ENCODE assay signal across 10 mouse cellular contexts in the genomic region with DNA sequence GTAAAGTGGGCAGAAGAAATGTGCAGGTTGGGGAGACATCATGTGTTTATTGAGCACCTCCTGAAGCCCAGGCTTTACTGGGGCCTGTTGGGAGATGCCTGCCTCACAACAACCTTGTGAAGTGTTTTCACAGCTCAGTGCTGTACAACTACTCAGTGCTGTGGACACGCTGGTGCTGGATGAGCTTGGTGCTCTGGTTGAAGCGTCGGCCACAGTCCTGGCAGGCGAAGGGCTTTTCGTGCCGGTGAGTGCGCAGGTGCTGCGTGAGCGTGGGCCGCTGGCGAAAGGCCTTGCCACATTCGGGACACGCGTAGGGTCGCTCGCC. TPM values are rescaled to one million over a fixed set of nuclear protein-coding genes. Genes with fewer than 3 reads are reported as not detected.
DNase-seq lines count a peak whose midpoint lies in the region; ATAC-seq lines count a peak whose summit lies in the region.
"Had no signal": no experiment of that assay in that cellular context is flagged by ENCODE, and none has a peak within 500 bp of the region (broad histone marks: within the 10 kb centered on the region; RNA-seq: fewer than 3 reads in every experiment).

No protein-coding gene starts in this region.

- peaks cover 38% of the 10 kb centered on the region for H3K27me3 ChIP-seq in neural tube, embryonic 11.5 days (ENCODE audit: control insufficient read depth, insufficient read depth, low read length)
- peaks cover 53% of the 10 kb centered on the region for H3K27me3 ChIP-seq in liver, embryonic 13.5 days

- H3K36me3 ChIP-seq in neural tube, embryonic 11.5 days (ENCODE audit: control insufficient read depth, insufficient read depth, low read length): no peaks in the 10 kb centered on the region
- no peaks in the 10 kb centered on the region for H3K36me3 ChIP-seq in liver, embryonic 13.5 days

- peak; percentile 2; the same call in 1 of the 2 replicates for ATAC-seq in cerebellum, adult (ENCODE audit: insufficient number of reproducible peaks, low FRiP score, low TSS enrichment)
- ATAC-seq in neural tube, embryonic 11.5 days (ENCODE audit: insufficient read depth, low FRiP score, low TSS enrichment): no peak
- ATAC-seq in liver, embryonic 13.5 days (ENCODE audit: low read depth): no peak

- H3K9me3 ChIP-seq in neural tube, embryonic 11.5 days (ENCODE audit: control insufficient read depth, low read length): no peaks in the 10 kb centered on the region; the same call in 1 of the 2 replicates
- H3K9me3 ChIP-seq in liver, embryonic 13.5 days (replicated peaks): 0 out of 2 replicates have a peak, but pooled peaks cover 6% of the 10 kb centered on the region

- WGBS in neural tube, embryonic 11.5 days: 40% methylated on average over 16 of the region's 16 CpGs
- WGBS in liver, embryonic 13.5 days (ENCODE audit: insufficient replicate concordance): 52% methylated on average over 16 of the region's 16 CpGs

- H3K9ac ChIP-seq in neural tube, embryonic 11.5 days (ENCODE audit: low read length): peak overlapping the region; percentile 63
- H3K9ac ChIP-seq in liver, embryonic 13.5 days: no peak overlapping the region
- H3K9ac ChIP-seq: liver, embryonic 14.5 days had no signal

- H3K4me3 ChIP-seq in neural tube, embryonic 11.5 days (ENCODE audit: low read depth, low read length): peak overlapping the region; percentile 43
- peak overlapping the region; percentile 53 for H3K4me3 ChIP-seq in liver, embryonic 13.5 days (replicated peaks)

- peaks cover 13% of the 10 kb centered on the region for H3K4me1 ChIP-seq in neural tube, embryonic 11.5 days (ENCODE audit: control insufficient read depth, insufficient read depth, low read length)
- H3K4me1 ChIP-seq in liver, embryonic 13.5 days (replicated peaks): peaks cover 38% of the 10 kb centered on the region

- DNase-seq in cerebellum, postnatal 4 days (ENCODE audit: low spot score in 2 of 2): no peak
- no peak for DNase-seq in neural tube, embryonic 11.5 days (ENCODE audit: low spot score)
- no peak for DNase-seq in neural tube, embryonic 10.5 days (ENCODE audit: extremely low spot score, low spot score)
- DNase-seq in liver, embryonic 13.5 days: no peak
- DNase-seq in spleen, adult 18-20 months: no peak
- DNase-seq in right cerebral cortex, postnatal 4 days: no peak
- DNase-seq in right cerebral cortex, postnatal 10 days (ENCODE audit: low spot score in 2 of 2): no peak
- DNase-seq: adrenal gland, adult 2 months had no signal

- no peak overlapping the region for H3K27ac ChIP-seq in neural tube, embryonic 11.5 days (ENCODE audit: low read depth, low read length)
- no peak overlapping the region for H3K27ac ChIP-seq in liver, embryonic 13.5 days
- H3K27ac ChIP-seq: liver, embryonic 14.5 days had no signal

- peak overlapping the region; percentile 80; the same call in 1 of the 2 replicates for H3K4me2 ChIP-seq in neural tube, embryonic 11.5 days (ENCODE audit: low read depth)
- peak overlapping the region; percentile 70 for H3K4me2 ChIP-seq in liver, embryonic 13.5 days

RNA-seq across cellular contexts. Expression of a gene that starts 5.0 kb away (rescaled TPM):
- 189 and 194 TPM in 2 replicates for polyA plus RNA-seq in neural tube, embryonic 11.5 days (2014; fragmentation: Nextera tagmentation; extraction: Ambion mirVana)
- 70.0 and 80.8 TPM in 2 replicates for polyA plus RNA-seq in liver, embryonic 13.5 days (2015; fragmentation: Nextera tagmentation; extraction: Ambion mirVana)

RNA-seq across cellular contexts. Expression of a gene that starts 8.5 kb away (rescaled TPM):
- 120 and 126 TPM in 2 replicates for polyA plus RNA-seq in neural tube, embryonic 11.5 days (2014; fragmentation: Nextera tagmentation; extraction: Ambion mirVana)
- 127 and 130 TPM in 2 replicates for polyA plus RNA-seq in liver, embryonic 13.5 days (2015; fragmentation: Nextera tagmentation; extraction: Ambion mirVana)

RNA-seq across cellular contexts. Expression of a gene that starts 11.5 kb away (rescaled TPM):
- 1.7 and 2.2 TPM in 2 replicates for polyA plus RNA-seq in neural tube, embryonic 11.5 days (2014; fragmentation: Nextera tagmentation; extraction: Ambion mirVana)
- polyA plus RNA-seq in liver, embryonic 13.5 days (2015; fragmentation: Nextera tagmentation; extraction: Ambion mirVana): 0.45 and 0.52 TPM in 2 replicates

RNA-seq across cellular contexts. Expression of a gene that starts 33.2 kb away (rescaled TPM):
- polyA plus RNA-seq in neural tube, embryonic 11.5 days (2014; fragmentation: Nextera tagmentation; extraction: Ambion mirVana): 30.7 and 33.5 TPM in 2 replicates
- 14.4 and 17.3 TPM in 2 replicates for polyA plus RNA-seq in liver, embryonic 13.5 days (2015; fragmentation: Nextera tagmentation; extraction: Ambion mirVana)

RNA-seq across cellular contexts. Expression of a gene that starts 44.2 kb away (rescaled TPM):
- polyA plus RNA-seq in neural tube, embryonic 11.5 days (2014; fragmentation: Nextera tagmentation; extraction: Ambion mirVana): 512 and 523 TPM in 2 replicates
- polyA plus RNA-seq in liver, embryonic 13.5 days (2015; fragmentation: Nextera tagmentation; extraction: Ambion mirVana): 92.3 and 102 TPM in 2 replicates
